Mouse (Mus musculus): ENCODE data around the gene Cdc25b.

DNA sequence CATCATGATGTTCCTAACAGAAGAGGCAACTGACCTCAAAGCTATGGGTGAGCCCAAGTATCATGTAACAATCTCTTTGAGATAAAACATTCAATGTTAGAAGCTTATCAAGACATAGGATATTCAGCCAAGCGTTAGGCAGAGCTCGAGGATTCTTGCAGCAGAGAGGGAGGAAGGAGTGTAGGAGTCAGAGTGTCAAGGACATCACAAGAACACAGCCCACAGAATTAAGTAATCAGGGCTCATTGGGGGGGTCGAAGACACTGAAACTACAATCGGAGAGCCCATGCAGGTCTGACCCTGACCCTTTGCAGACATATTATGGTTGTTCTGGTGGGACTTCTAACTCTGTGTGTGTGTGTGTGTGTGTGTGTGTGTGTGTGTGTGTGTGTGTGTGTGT is 33.3 kb downstream of the Cdc25b start:
- TF ChIP-seq CTCF (conservative IDR thresholded peaks at IDR 0.05; ENCODE audit: low read length) (no peak), POU5F1 (IDR thresholded peaks at IDR 0.05; ENCODE audit: borderline replicate concordance, low read length) (no peak)
